Mouse (Mus musculus) forebrain, postnatal 0 days (tissue): ENCODE data around the gene Sorcs2. TPM values are rescaled to one million over a fixed set of nuclear protein-coding genes. Genes with fewer than 3 reads are reported as not detected.
A peak's percentile ranks its signal among the peaks of the same experiment; 100 is the strongest.

ENCODE experiments used
- ATAC-seq: fragments of 200-750 bp; cut with Nextera tagmentation; 2 replicates; pipeline ENCODE4 v1.8.0; 2017; ENCODE audit warnings: mild to moderate bottlenecking, moderate library complexity
- DNase-seq: peaks from one replicate; pipeline ENCODE4 v3.0.0-alpha.2; 2015
- H3K27ac ChIP-seq: fragments of 300-500 bp; sonication (generic); 2 replicates; pipeline ENCODE4 v1.5.1; 2014; ENCODE audit warnings: low read depth, mild to moderate bottlenecking, antibody characterized with exemption, low read length, moderate library complexity, mixed read lengths
- H3K27me3 ChIP-seq: fragments of 300-500 bp; sonication (generic); 2 replicates; pipeline ENCODE4 v1.6.1; 2014; ENCODE audit warnings: mild to moderate bottlenecking, low read length, mixed read lengths; ENCODE audit not compliant: insufficient read depth
- H3K36me3 ChIP-seq: fragments of 300-500 bp; sonication (generic); 2 replicates; pipeline ENCODE4 v1.6.1; 2014; ENCODE audit warnings: mild to moderate bottlenecking, moderate library complexity; ENCODE audit not compliant: insufficient read depth
- H3K4me1 ChIP-seq: fragments of 300-500 bp; sonication (generic); 2 replicates; pipeline ENCODE4 v1.6.1; 2014; ENCODE audit warnings: antibody characterized with exemption; ENCODE audit not compliant: insufficient read depth
- H3K4me2 ChIP-seq: fragments of 300-500 bp; sonication (generic); 2 replicates; pipeline ENCODE4 v1.6.1; 2014; ENCODE audit warnings: low read depth, mild to moderate bottlenecking, moderate library complexity
- H3K4me3 ChIP-seq: fragments of 300-500 bp; sonication (generic); 2 replicates; pipeline ENCODE4 v1.5.1; 2014; ENCODE audit warnings: low read depth, low read length, mixed read lengths
- H3K9ac ChIP-seq: fragments of 300-500 bp; sonication (generic); 2 replicates; pipeline ENCODE4 v1.6.1; 2014; ENCODE audit warnings: mild to moderate bottlenecking
- H3K9me3 ChIP-seq: fragments of 300-500 bp; sonication (generic); 2 replicates; pipeline ENCODE4 v1.6.1; 2016; ENCODE audit warnings: low read length
- CTCF ChIP-seq: sonication (generic); IDR thresholded peaks from 2 replicates; pipeline ENCODE4 v1.5.1; 2016; ENCODE audit warnings: antibody characterized with exemption, control low read depth, low read depth
- WGBS: fragments of 180-500 bp; shearing (Covaris S2); extraction: QIAGEN DNeasy Blood & Tissue Kit; methylation state at CpG from one replicate; pipeline ENCODE4 v1.1.7; 2014; 5-methylcytosine and 5-hydroxymethylcytosine counted together
- polyA plus RNA-seq: library from polyadenylated mRNA; unstranded; fragments of >200 nt; fragmentation: Nextera tagmentation; extraction: Ambion mirVana; gene quantifications from 2 replicates; pipeline ENCODE4 v1.2.1, GENCODE M21; 2015
- total RNA-seq: library from RNA; depleted of rRNA; stranded (reverse); fragments of >200 nt; gene quantifications from 2 replicates; pipeline ENCODE4 v1.2.3, GENCODE M21; 2014

Sorcs2 gene
- total and polyA plus RNA-seq, 2 experiments from 2014 or later: 10.0 to 29.8 TPM

GRCm38 (mm10) chr5:36191876-36192275 lies 206.1 kb downstream of the Sorcs2 start:
- 0 out of 2 replicates have a peak, but pooled peaks have one; percentile 5 for TF ChIP-seq CTCF
- no peak overlapping the region for H3K4me3 ChIP-seq
- H3K4me1 ChIP-seq: no peaks in the 10 kb centered on the region
- no peak overlapping the region for H3K4me2 ChIP-seq
- 93% methylated on average over 3 of the region's 3 CpGs for WGBS
- no peaks in the 10 kb centered on the region for H3K9me3 ChIP-seq
- no peak overlapping the region for H3K27ac ChIP-seq
- DNase-seq: no peak
- H3K36me3 ChIP-seq: no peaks in the 10 kb centered on the region
- no peaks in the 10 kb centered on the region for H3K27me3 ChIP-seq
- no peak for ATAC-seq
- no peak overlapping the region for H3K9ac ChIP-seq

- WGBS: 91% methylated on average over 4 of the region's 4 CpGs
- no peak overlapping the region for H3K4me3 ChIP-seq
- H3K9me3 ChIP-seq: no peaks in the 10 kb centered on the region
- H3K4me1 ChIP-seq: no peaks in the 10 kb centered on the region
- no peaks in the 10 kb centered on the region for H3K36me3 ChIP-seq
- ATAC-seq (no peak), DNase-seq (no peak)
- H3K9ac ChIP-seq: no peak overlapping the region
- no peak for TF ChIP-seq CTCF
- H3K4me2 ChIP-seq: no peak overlapping the region
- H3K27ac ChIP-seq: no peak overlapping the region
- H3K27me3 ChIP-seq: no peaks in the 10 kb centered on the region
These were observed 206.7 kb downstream of the Sorcs2 start for GRCm38 (mm10) chr5:36191285-36191684.

GRCm38 (mm10) chr5:36188310-36188709 lies 209.6 kb downstream of the Sorcs2 start:
- 83% methylated on average over 4 of the region's 4 CpGs for WGBS
- Histone ChIP-seq H3K4me3 (no peak overlapping the region), H3K4me1 (no peaks in the 10 kb centered on the region), H3K9ac (no peak overlapping the region), H3K27me3 (no peaks in the 10 kb centered on the region), H3K27ac (no peak overlapping the region), H3K4me2 (no peak overlapping the region), H3K9me3 (no peaks in the 10 kb centered on the region), H3K36me3 (no peaks in the 10 kb centered on the region)
- TF ChIP-seq CTCF: no peak
- no peak for ATAC-seq
- DNase-seq: no peak

GRCm38 (mm10) chr5:36186294-36187053 lies 211.5 kb downstream of the Sorcs2 start:
- Histone ChIP-seq H3K27me3 (no peaks in the 10 kb centered on the region), H3K9me3 (no peaks in the 10 kb centered on the region), H3K36me3 (no peaks in the 10 kb centered on the region), H3K4me3 (no peak overlapping the region), H3K4me1 (no peaks in the 10 kb centered on the region), H3K27ac (no peak overlapping the region), H3K4me2 (no peak overlapping the region), H3K9ac (no peak overlapping the region)
- peak; percentile 41; the same call in 1 of the 2 replicates for TF ChIP-seq CTCF
- 52% methylated on average over 8 of the region's 8 CpGs for WGBS
- no peak for DNase-seq
- no peak for ATAC-seq

GRCm38 (mm10) chr5:36182326-36182725 lies 215.6 kb downstream of the Sorcs2 start:
- no peaks in the 10 kb centered on the region for H3K27me3 ChIP-seq
- H3K4me2 ChIP-seq: no peak overlapping the region
- 77% methylated on average over 7 of the region's 7 CpGs for WGBS
- no peaks in the 10 kb centered on the region for H3K36me3 ChIP-seq
- H3K9ac ChIP-seq: no peak overlapping the region
- ATAC-seq (no peak), DNase-seq (no peak)
- no peak overlapping the region for H3K27ac ChIP-seq
- H3K4me1 ChIP-seq: no peaks in the 10 kb centered on the region
- TF ChIP-seq CTCF: no peak
- no peak overlapping the region for H3K4me3 ChIP-seq
- no peaks in the 10 kb centered on the region for H3K9me3 ChIP-seq

- H3K36me3 ChIP-seq: no peaks in the 10 kb centered on the region
- H3K9ac ChIP-seq: no peak overlapping the region
- no peak overlapping the region for H3K27ac ChIP-seq
- no peaks in the 10 kb centered on the region for H3K9me3 ChIP-seq
- H3K27me3 ChIP-seq: no peaks in the 10 kb centered on the region
- 90% methylated on average over 5 of the region's 5 CpGs for WGBS
- no peaks in the 10 kb centered on the region; the same call in 1 of the 2 replicates for H3K4me1 ChIP-seq
- no peak overlapping the region for H3K4me3 ChIP-seq
- no peak overlapping the region for H3K4me2 ChIP-seq
- TF ChIP-seq CTCF: no peak
- no peak for ATAC-seq
- DNase-seq: no peak
These were observed 218.2 kb downstream of the Sorcs2 start for GRCm38 (mm10) chr5:36179708-36180107.

- Histone ChIP-seq H3K4me2 (no peak overlapping the region), H3K4me3 (no peak overlapping the region), H3K27ac (no peak overlapping the region), H3K36me3 (no peaks in the 10 kb centered on the region), H3K4me1 (no peaks in the 10 kb centered on the region; the same call in 1 of the 2 replicates), H3K27me3 (no peaks in the 10 kb centered on the region), H3K9ac (no peak overlapping the region), H3K9me3 (no peaks in the 10 kb centered on the region)
- TF ChIP-seq CTCF: no peak
- 95% methylated on average over 3 of the region's 3 CpGs for WGBS
- ATAC-seq (no peak), DNase-seq (no peak)
These were observed 219.2 kb downstream of the Sorcs2 start for GRCm38 (mm10) chr5:36178785-36179184.
